Mouse (Mus musculus): ENCODE data around the gene Chst4. TPM values are rescaled to one million over a fixed set of nuclear protein-coding genes. Genes with fewer than 3 reads are reported as not detected.
A peak's percentile ranks its signal among the peaks of the same experiment; 100 is the strongest.
"Not testable (repeated sequence)": the region's sequence is repeated elsewhere in the genome, so short reads cannot be mapped to it uniquely, and the experiment has no call there.

Chst4 gene
- polyA plus RNA-seq, 1 experiment from 2014 or later, result not detected

- 26% methylated on average over 8 of the region's 8 CpGs for WGBS
- H3K9me3 ChIP-seq (replicated peaks; ENCODE audit: control insufficient read depth, low read length); H3K27me3 ChIP-seq (ENCODE audit: control insufficient read depth, insufficient read depth, low read length); H3K9ac ChIP-seq (replicated peaks; ENCODE audit: low read length); H3K4me1 ChIP-seq (ENCODE audit: control insufficient read depth, insufficient read depth, low read length); ATAC-seq (replicated peaks; ENCODE audit: insufficient number of reproducible peaks, low FRiP score, low TSS enrichment, low read depth); H3K27ac ChIP-seq (replicated peaks; ENCODE audit: low read depth, low read length); H3K4me3 ChIP-seq (ENCODE audit: low read depth, low read length); H3K4me2 ChIP-seq (ENCODE audit: low read depth, low read length); H3K36me3 ChIP-seq (replicated peaks; ENCODE audit: control insufficient read depth, insufficient read depth, low read depth, low read length): not testable (repeated sequence)
- DNase-seq (ENCODE audit: low spot score), result peak; percentile 17
Measured at GRCm38 (mm10) chr8:110033771-110034170, 5.8 kb downstream of the Chst4 start.

- H3K9me3 ChIP-seq (replicated peaks; ENCODE audit: control insufficient read depth, low read length), result no peaks in the 10 kb centered on the region
Measured at GRCm38 (mm10) chr8:110022768-110023344, 16.7 kb downstream of the Chst4 start.

GRCm38 (mm10) chr8:110022081-110022480 is 17.5 kb downstream of the Chst4 start:
- no peak overlapping the region for H3K4me2 ChIP-seq (ENCODE audit: low read depth, low read length)

More at GRCm38 (mm10) chr8:110022768-110023344, 16.7 kb downstream of the Chst4 start:
- no peak for ATAC-seq (replicated peaks; ENCODE audit: insufficient number of reproducible peaks, low FRiP score, low TSS enrichment, low read depth)
- WGBS, result 91% methylated on average over 10 of the region's 10 CpGs
- Histone ChIP-seq H3K27me3 (ENCODE audit: control insufficient read depth, insufficient read depth, low read length) (no peaks in the 10 kb centered on the region), H3K27ac (replicated peaks; ENCODE audit: low read depth, low read length) (no peak overlapping the region), H3K4me2 (ENCODE audit: low read depth, low read length) (no peak overlapping the region), H3K4me1 (ENCODE audit: control insufficient read depth, insufficient read depth, low read length) (no peaks in the 10 kb centered on the region), H3K36me3 (replicated peaks; ENCODE audit: control insufficient read depth, insufficient read depth, low read depth, low read length) (no peaks in the 10 kb centered on the region), H3K4me3 (ENCODE audit: low read depth, low read length) (no peak overlapping the region), H3K9ac (replicated peaks; ENCODE audit: low read length) (no peak overlapping the region)
- no peak for DNase-seq (ENCODE audit: low spot score)

GRCm38 (mm10) chr8:110010868-110011267 is 28.7 kb downstream of the Chst4 start:
- H3K4me3 ChIP-seq (ENCODE audit: low read depth, low read length), result no peak overlapping the region
- no peaks in the 10 kb centered on the region for H3K4me1 ChIP-seq (ENCODE audit: control insufficient read depth, insufficient read depth, low read length)
- no peak overlapping the region for H3K27ac ChIP-seq (replicated peaks; ENCODE audit: low read depth, low read length)
- no peaks in the 10 kb centered on the region for H3K9me3 ChIP-seq (replicated peaks; ENCODE audit: control insufficient read depth, low read length)
- DNase-seq (ENCODE audit: low spot score) (peak; percentile 70), ATAC-seq (replicated peaks; ENCODE audit: insufficient number of reproducible peaks, low FRiP score, low TSS enrichment, low read depth) (no peak)
- no peak overlapping the region for H3K4me2 ChIP-seq (ENCODE audit: low read depth, low read length)
- no peaks in the 10 kb centered on the region for H3K36me3 ChIP-seq (replicated peaks; ENCODE audit: control insufficient read depth, insufficient read depth, low read depth, low read length)
- 26% methylated on average over 5 of the region's 5 CpGs for WGBS
- H3K9ac ChIP-seq (replicated peaks; ENCODE audit: low read length), result no peak overlapping the region
- H3K27me3 ChIP-seq (ENCODE audit: control insufficient read depth, insufficient read depth, low read length), result no peaks in the 10 kb centered on the region

More at GRCm38 (mm10) chr8:110022081-110022480, 17.5 kb downstream of the Chst4 start:
- DNase-seq (ENCODE audit: low spot score) (no peak), ATAC-seq (replicated peaks; ENCODE audit: insufficient number of reproducible peaks, low FRiP score, low TSS enrichment, low read depth) (no peak)
- no peaks in the 10 kb centered on the region for H3K36me3 ChIP-seq (replicated peaks; ENCODE audit: control insufficient read depth, insufficient read depth, low read depth, low read length)
- no peaks in the 10 kb centered on the region for H3K9me3 ChIP-seq (replicated peaks; ENCODE audit: control insufficient read depth, low read length)
- no peak overlapping the region for H3K27ac ChIP-seq (replicated peaks; ENCODE audit: low read depth, low read length)
- H3K27me3 ChIP-seq (ENCODE audit: control insufficient read depth, insufficient read depth, low read length), result no peaks in the 10 kb centered on the region
- no peaks in the 10 kb centered on the region for H3K4me1 ChIP-seq (ENCODE audit: control insufficient read depth, insufficient read depth, low read length)
- 68% methylated on average over 6 of the region's 6 CpGs for WGBS
- H3K4me3 ChIP-seq (ENCODE audit: low read depth, low read length), result no peak overlapping the region
- H3K9ac ChIP-seq (replicated peaks; ENCODE audit: low read length), result no peak overlapping the region

GRCm38 (mm10) chr8:110008995-110009446 is 30.5 kb downstream of the Chst4 start:
- no peaks in the 10 kb centered on the region for H3K36me3 ChIP-seq (replicated peaks; ENCODE audit: control insufficient read depth, insufficient read depth, low read depth, low read length)
- H3K4me2 ChIP-seq (ENCODE audit: low read depth, low read length), result no peak overlapping the region
- 70% methylated on average over 8 of the region's 8 CpGs for WGBS
- H3K27me3 ChIP-seq (ENCODE audit: control insufficient read depth, insufficient read depth, low read length), result no peaks in the 10 kb centered on the region
- no peaks in the 10 kb centered on the region for H3K4me1 ChIP-seq (ENCODE audit: control insufficient read depth, insufficient read depth, low read length)
- no peak for ATAC-seq (replicated peaks; ENCODE audit: insufficient number of reproducible peaks, low FRiP score, low TSS enrichment, low read depth)
- H3K9ac ChIP-seq (replicated peaks; ENCODE audit: low read length), result no peak overlapping the region
- no peak overlapping the region for H3K27ac ChIP-seq (replicated peaks; ENCODE audit: low read depth, low read length)
- H3K9me3 ChIP-seq (replicated peaks; ENCODE audit: control insufficient read depth, low read length), result no peaks in the 10 kb centered on the region
- no peak overlapping the region for H3K4me3 ChIP-seq (ENCODE audit: low read depth, low read length)
- DNase-seq (ENCODE audit: low spot score), result no peak

- Histone ChIP-seq H3K27ac (replicated peaks; ENCODE audit: low read depth, low read length) (no peak overlapping the region), H3K27me3 (ENCODE audit: control insufficient read depth, insufficient read depth, low read length) (no peaks in the 10 kb centered on the region), H3K36me3 (replicated peaks; ENCODE audit: control insufficient read depth, insufficient read depth, low read depth, low read length) (no peaks in the 10 kb centered on the region), H3K4me3 (ENCODE audit: low read depth, low read length) (no peak overlapping the region), H3K9me3 (replicated peaks; ENCODE audit: control insufficient read depth, low read length) (no peaks in the 10 kb centered on the region), H3K4me1 (ENCODE audit: control insufficient read depth, insufficient read depth, low read length) (no peaks in the 10 kb centered on the region), H3K9ac (replicated peaks; ENCODE audit: low read length) (no peak overlapping the region), H3K4me2 (ENCODE audit: low read depth, low read length) (no peak overlapping the region)
- 85% methylated on average over 25 of the region's 26 CpGs for WGBS
- DNase-seq (ENCODE audit: low spot score) (no peak), ATAC-seq (replicated peaks; ENCODE audit: insufficient number of reproducible peaks, low FRiP score, low TSS enrichment, low read depth) (no peak)
Measured at GRCm38 (mm10) chr8:110008228-110008994, 31.1 kb downstream of the Chst4 start.

GRCm38 (mm10) chr8:110006312-110007023 is 33.1 kb downstream of the Chst4 start:
- WGBS, result 65% methylated on average over 17 of the region's 17 CpGs
- ATAC-seq (replicated peaks; ENCODE audit: insufficient number of reproducible peaks, low FRiP score, low TSS enrichment, low read depth) (no peak), DNase-seq (ENCODE audit: low spot score) (peak; percentile 34)

GRCm38 (mm10) chr8:110004300-110004699 is 35.2 kb downstream of the Chst4 start:
- H3K9ac ChIP-seq (replicated peaks; ENCODE audit: low read length), result no peak overlapping the region
- DNase-seq (ENCODE audit: low spot score) (no peak), ATAC-seq (replicated peaks; ENCODE audit: insufficient number of reproducible peaks, low FRiP score, low TSS enrichment, low read depth) (no peak)
- no peaks in the 10 kb centered on the region for H3K4me1 ChIP-seq (ENCODE audit: control insufficient read depth, insufficient read depth, low read length)
- H3K27me3 ChIP-seq (ENCODE audit: control insufficient read depth, insufficient read depth, low read length), result no peaks in the 10 kb centered on the region
- 74% methylated on average over 5 of the region's 5 CpGs for WGBS
- no peak overlapping the region for H3K27ac ChIP-seq (replicated peaks; ENCODE audit: low read depth, low read length)
- H3K4me3 ChIP-seq (ENCODE audit: low read depth, low read length), result no peak overlapping the region
- H3K9me3 ChIP-seq (replicated peaks; ENCODE audit: control insufficient read depth, low read length), result no peaks in the 10 kb centered on the region
- H3K4me2 ChIP-seq (ENCODE audit: low read depth, low read length), result no peak overlapping the region
- H3K36me3 ChIP-seq (replicated peaks; ENCODE audit: control insufficient read depth, insufficient read depth, low read depth, low read length), result no peaks in the 10 kb centered on the region

More at GRCm38 (mm10) chr8:110006312-110007023, 33.1 kb downstream of the Chst4 start:
- Histone ChIP-seq H3K27ac (replicated peaks; ENCODE audit: low read depth, low read length) (no peak overlapping the region), H3K9me3 (replicated peaks; ENCODE audit: control insufficient read depth, low read length) (no peaks in the 10 kb centered on the region), H3K4me3 (ENCODE audit: low read depth, low read length) (no peak overlapping the region), H3K4me2 (ENCODE audit: low read depth, low read length) (no peak overlapping the region), H3K36me3 (replicated peaks; ENCODE audit: control insufficient read depth, insufficient read depth, low read depth, low read length) (no peaks in the 10 kb centered on the region), H3K9ac (replicated peaks; ENCODE audit: low read length) (no peak overlapping the region), H3K4me1 (ENCODE audit: control insufficient read depth, insufficient read depth, low read length) (no peaks in the 10 kb centered on the region), H3K27me3 (ENCODE audit: control insufficient read depth, insufficient read depth, low read length) (no peaks in the 10 kb centered on the region)

Data from embryonic facial prominence, embryonic 11.5 days (tissue).